Mouse (Mus musculus) brain, embryonic 14.5 days (tissue): ENCODE data around the gene Ms4a4a.

Experiments
- CTCF ChIP-seq: fragments of 200-500 bp; IDR thresholded peaks from 2 replicates; pipeline ENCODE4 v1.5.1; 2012; ENCODE audit warnings: inconsistent platforms, mild to moderate bottlenecking, moderate library complexity, borderline replicate concordance; ENCODE audit not compliant: insufficient read depth, insufficient read length; ENCODE audit errors: extremely low read depth
- POLR2A ChIP-seq: fragments of 200-500 bp; IDR thresholded peaks from 2 replicates; pipeline ENCODE4 v1.6.1; 2012; ENCODE audit warnings: mild to moderate bottlenecking, inconsistent platforms, borderline replicate concordance; ENCODE audit not compliant: poor library complexity, insufficient read depth, insufficient read length, severe bottlenecking; ENCODE audit errors: extremely low read depth

GRCm38 (mm10) chr19:11351878-11352277, 23.4 kb upstream of the Ms4a4a start:
- TF ChIP-seq CTCF (0 out of 2 replicates have a peak, but pooled peaks have one; percentile 3), POLR2A (no peak)
